ENCODE assay signal across 35 mouse cellular contexts in the genomic region with DNA sequence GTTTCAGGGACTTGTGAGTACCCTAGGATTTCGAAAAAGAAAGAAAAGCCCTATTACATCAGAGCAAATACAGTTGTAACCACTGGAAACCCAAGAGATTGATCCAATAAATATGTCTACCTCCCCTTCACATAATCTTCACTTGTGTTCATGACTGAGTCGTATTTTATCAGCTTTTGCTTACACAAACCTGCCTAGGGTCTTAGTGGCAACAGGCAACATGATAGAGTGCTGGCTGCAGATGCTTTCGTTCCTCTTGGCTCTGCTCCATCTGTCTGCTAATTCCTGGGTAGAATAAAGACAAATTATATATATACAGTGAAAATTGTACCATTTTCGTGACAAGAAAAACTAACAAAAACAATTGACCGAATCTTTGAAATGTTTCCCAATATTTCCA.
"Had no signal": no experiment of that assay in that cellular context is flagged by ENCODE, and none has a peak within 500 bp of the region (broad histone marks: within the 10 kb centered on the region; RNA-seq: fewer than 3 reads in every experiment).

No protein-coding gene starts in this region.

- H3K4me3 ChIP-seq: heart, embryonic 10.5 days; heart, embryonic 12.5 days; heart, embryonic 13.5 days; heart, embryonic 15.5 days; hindbrain, embryonic 10.5 days; hindbrain, embryonic 12.5 days; hindbrain, embryonic 13.5 days; hindbrain, embryonic 15.5 days; intestine, embryonic 15.5 days; kidney, embryonic 15.5 days; layer of hippocampus, adult 2 months had no signal

- H3K36me3 ChIP-seq: heart, embryonic 10.5 days; heart, embryonic 12.5 days; heart, embryonic 13.5 days; heart, embryonic 15.5 days; hindbrain, embryonic 10.5 days; hindbrain, embryonic 12.5 days; hindbrain, embryonic 13.5 days; hindbrain, embryonic 15.5 days; intestine, embryonic 15.5 days; kidney, embryonic 15.5 days had no signal

- H3K4me2 ChIP-seq: heart, embryonic 11.5 days; heart, embryonic 12.5 days; heart, embryonic 13.5 days; heart, embryonic 15.5 days; hindbrain, embryonic 12.5 days; hindbrain, embryonic 13.5 days; hindbrain, embryonic 14.5 days; hindbrain, embryonic 15.5 days; intestine, embryonic 15.5 days; kidney, embryonic 15.5 days had no signal

- H3K27me3 ChIP-seq: heart, embryonic 12.5 days; heart, embryonic 13.5 days; heart, embryonic 15.5 days; hindbrain, embryonic 12.5 days; hindbrain, embryonic 13.5 days; hindbrain, embryonic 15.5 days; intestine, embryonic 15.5 days; kidney, embryonic 15.5 days had no signal

- H3K9me3 ChIP-seq: heart, embryonic 10.5 days; heart, embryonic 15.5 days; hindbrain, embryonic 12.5 days; hindbrain, embryonic 13.5 days; hindbrain, embryonic 15.5 days; intestine, embryonic 15.5 days; kidney, embryonic 15.5 days had no signal

- H3K27ac ChIP-seq: heart, embryonic 10.5 days; heart, embryonic 13.5 days; heart, embryonic 15.5 days; hindbrain, embryonic 10.5 days; hindbrain, embryonic 12.5 days; hindbrain, embryonic 13.5 days; hindbrain, embryonic 14.5 days; hindbrain, embryonic 15.5 days; hindbrain, postnatal 0 days; intestine, embryonic 15.5 days; kidney, embryonic 15.5 days; kidney, postnatal 0 days; layer of hippocampus, adult 2 months had no signal

- ATAC-seq: hindbrain, embryonic 16.5 days; hindbrain, postnatal 0 days; inflammation-experienced regulatory T-cells, adult 6 months; intestine, embryonic 15.5 days; intestine, embryonic 16.5 days; intestine, postnatal 0 days had no signal

- H3K9ac ChIP-seq: heart, embryonic 12.5 days; heart, embryonic 13.5 days; heart, embryonic 15.5 days; hindbrain, embryonic 12.5 days; hindbrain, embryonic 13.5 days; hindbrain, embryonic 14.5 days; hindbrain, embryonic 15.5 days; intestine, embryonic 15.5 days; kidney, embryonic 15.5 days had no signal

- H3K4me1 ChIP-seq: heart, embryonic 12.5 days; heart, embryonic 13.5 days; heart, embryonic 15.5 days; hindbrain, embryonic 12.5 days; hindbrain, embryonic 13.5 days; hindbrain, embryonic 15.5 days; intestine, embryonic 15.5 days; kidney, embryonic 15.5 days had no signal

- DNase-seq: heart, postnatal 10 days; heart, postnatal 14 days; heart, postnatal 36 days; heart, postnatal 4 days; kidney, adult 11 months; kidney, adult 18-20 months; kidney, adult 2 months; kidney, adult 8-10 months; kidney, adult 9 months; kidney, postnatal 10 days; kidney, postnatal 14 days; kidney, postnatal 25 days; kidney, postnatal 36 days; kidney, postnatal 4 days; layer of hippocampus, adult 9-11 months; layer of hippocampus, postnatal 36 days had no signal
